Mouse (Mus musculus): ENCODE data around the gene Pde10a. TPM values are rescaled to one million over a fixed set of nuclear protein-coding genes. Genes with fewer than 3 reads are reported as not detected.

The Pde10a gene
- total RNA-seq, 1 experiment: 2.6 TPM

DNA sequence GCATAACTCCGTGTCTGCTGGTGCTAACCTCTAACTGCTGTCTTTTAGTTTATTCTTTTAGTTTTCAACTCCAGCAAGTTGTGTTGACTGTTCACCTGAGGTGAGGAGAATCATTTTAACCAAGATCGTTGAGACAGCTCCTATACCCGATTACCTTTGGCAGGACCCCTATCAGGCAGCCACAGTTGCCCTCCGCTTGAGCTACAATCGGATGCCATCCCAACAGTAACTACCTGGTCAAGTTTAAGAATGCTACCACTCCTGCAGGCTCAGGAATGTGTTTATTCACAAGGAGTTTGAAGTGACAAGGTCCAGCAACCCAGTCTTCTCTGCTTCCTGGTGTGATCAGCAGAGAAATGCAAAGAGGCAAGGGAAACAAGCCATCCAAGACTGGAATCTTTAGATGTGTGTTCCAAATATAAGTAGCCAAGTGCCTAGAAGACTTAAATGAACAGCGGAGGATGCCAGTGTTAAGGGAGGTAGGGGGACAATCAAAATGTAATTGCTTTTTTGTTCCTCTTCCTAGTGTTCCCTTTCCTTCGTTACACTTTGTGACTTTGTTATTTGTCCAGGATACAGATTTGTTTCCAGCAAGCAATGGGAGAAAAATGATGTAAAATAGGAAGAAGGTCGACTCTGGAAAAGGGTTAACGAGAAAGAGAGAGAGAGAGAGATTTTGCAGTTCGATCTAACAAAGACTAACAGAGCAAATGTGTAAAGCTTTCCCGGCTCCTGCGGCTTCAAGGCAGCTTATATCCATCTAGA, 273.5 kb downstream of the Pde10a start:
- Histone ChIP-seq H3K4me1 (ENCODE audit: control insufficient read depth in 2 of 2, insufficient read depth in 2 of 2, low read length in 2 of 2, poor library complexity in 1 of 2) (peaks cover 0 to 3% of the 10 kb centered on the region in 2 experiments; a peak in 1 of 4 replicates), H3K9ac (ENCODE audit: insufficient read depth, low read depth, low read length, poor library complexity, severe bottlenecking) (no peak overlapping the region), H3K9me3 (ENCODE audit: control insufficient read depth, insufficient read depth, low read depth, low read length) (no peaks in the 10 kb centered on the region), H3K27ac (ENCODE audit: insufficient read depth, low read depth, low read length, poor library complexity, severe bottlenecking) (no peak overlapping the region), H3K36me3 (ENCODE audit: control insufficient read depth, insufficient read depth, low read length, poor library complexity, severe bottlenecking) (no peaks in the 10 kb centered on the region), H3K4me3 (ENCODE audit: insufficient read depth in 1 of 2, low read depth in 1 of 2, low read length in 2 of 2, poor library complexity in 1 of 2, severe bottlenecking in 1 of 2) (no peak overlapping the region)
- DNase-seq (ENCODE audit: low read depth, low spot score): no peak
- TF ChIP-seq ZNF384 (IDR thresholded peaks at IDR 0.05; ENCODE audit: low read depth, low read length) (no peak), ZC3H11A (IDR thresholded peaks at IDR 0.05; ENCODE audit: borderline replicate concordance, low read depth, low read length) (no peak), MAFK (IDR thresholded peaks at IDR 0.05; ENCODE audit: insufficient read depth, low read depth, low read length) (no peak), HCFC1 (IDR thresholded peaks at IDR 0.05; ENCODE audit: borderline replicate concordance, insufficient read depth, low read length) (no peak), CHD2 (IDR thresholded peaks at IDR 0.05; ENCODE audit: low read depth, low read length) (no peak)
- in situ Hi-C loops (cut with MboI; ENCODE audit: low sequenced_read_pairs in 2 of 2, unreplicated experiment in 2 of 2): no loop called here

- DNase-seq (ENCODE audit: low read depth, low spot score): no peak
- Histone ChIP-seq H3K9me3 (ENCODE audit: control insufficient read depth, insufficient read depth, low read depth, low read length) (no peaks in the 10 kb centered on the region), H3K4me3 (ENCODE audit: insufficient read depth in 1 of 2, low read depth in 1 of 2, low read length in 2 of 2, poor library complexity in 1 of 2, severe bottlenecking in 1 of 2) (no peak overlapping the region), H3K4me1 (ENCODE audit: control insufficient read depth in 2 of 2, insufficient read depth in 2 of 2, low read length in 2 of 2, poor library complexity in 1 of 2) (peaks cover 0 to 3% of the 10 kb centered on the region in 2 experiments; a peak in 1 of 4 replicates), H3K36me3 (ENCODE audit: control insufficient read depth, insufficient read depth, low read length, poor library complexity, severe bottlenecking) (no peaks in the 10 kb centered on the region), H3K9ac (ENCODE audit: insufficient read depth, low read depth, low read length, poor library complexity, severe bottlenecking) (no peak overlapping the region), H3K27ac (ENCODE audit: insufficient read depth, low read depth, low read length, poor library complexity, severe bottlenecking) (no peak overlapping the region)
- in situ Hi-C loops (cut with MboI; ENCODE audit: low sequenced_read_pairs in 2 of 2, unreplicated experiment in 2 of 2): no loop called here
- TF ChIP-seq CHD2 (IDR thresholded peaks at IDR 0.05; ENCODE audit: low read depth, low read length) (no peak), MAFK (IDR thresholded peaks at IDR 0.05; ENCODE audit: insufficient read depth, low read depth, low read length) (no peak), HCFC1 (IDR thresholded peaks at IDR 0.05; ENCODE audit: borderline replicate concordance, insufficient read depth, low read length) (no peak), ZNF384 (IDR thresholded peaks at IDR 0.05; ENCODE audit: low read depth, low read length) (no peak), ZC3H11A (IDR thresholded peaks at IDR 0.05; ENCODE audit: borderline replicate concordance, low read depth, low read length) (no peak)
These were observed 274.1 kb downstream of the Pde10a start for GRCm38 (mm10) chr17:8799296-8799731.

DNA sequence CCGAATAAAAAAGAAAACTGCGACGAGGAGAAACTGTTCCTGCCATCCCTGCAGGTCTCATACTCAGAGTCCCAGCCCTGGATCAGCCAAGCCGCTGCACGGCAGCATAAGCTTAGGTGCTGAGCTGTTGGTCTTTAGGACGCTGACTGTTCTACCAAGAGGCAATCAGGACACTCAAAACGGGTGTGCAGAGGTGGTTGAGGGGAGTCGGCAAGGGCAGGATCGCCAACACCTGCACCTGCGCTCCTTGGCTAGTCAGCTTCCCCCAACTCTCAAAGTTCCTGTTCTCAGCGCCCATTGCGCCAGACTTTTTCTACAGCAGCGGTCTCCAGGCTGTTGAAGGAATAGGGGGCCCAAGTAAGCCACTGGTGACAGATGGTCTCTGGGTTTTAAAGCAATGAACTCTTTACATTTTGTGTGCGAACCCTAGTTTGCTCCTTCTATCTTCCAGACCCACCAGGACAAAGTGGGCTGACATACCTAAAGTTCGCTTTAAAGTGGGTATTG, 274.8 kb downstream of the Pde10a start:
- no peak overlapping the region for H3K27ac ChIP-seq (ENCODE audit: insufficient read depth, low read depth, low read length, poor library complexity, severe bottlenecking)
- in situ Hi-C loops (cut with MboI; ENCODE audit: low sequenced_read_pairs in 2 of 2, unreplicated experiment in 2 of 2): no loop called here
- TF ChIP-seq ZNF384 (IDR thresholded peaks at IDR 0.05; ENCODE audit: low read depth, low read length) (no peak), MAFK (IDR thresholded peaks at IDR 0.05; ENCODE audit: insufficient read depth, low read depth, low read length) (no peak), HCFC1 (IDR thresholded peaks at IDR 0.05; ENCODE audit: borderline replicate concordance, insufficient read depth, low read length) (no peak), CHD2 (IDR thresholded peaks at IDR 0.05; ENCODE audit: low read depth, low read length) (no peak), ZC3H11A (IDR thresholded peaks at IDR 0.05; ENCODE audit: borderline replicate concordance, low read depth, low read length) (no peak)
- H3K36me3 ChIP-seq (ENCODE audit: control insufficient read depth, insufficient read depth, low read length, poor library complexity, severe bottlenecking): no peaks in the 10 kb centered on the region
- peaks cover 0 to 3% of the 10 kb centered on the region in 2 experiments; a peak in 1 of 4 replicates for H3K4me1 ChIP-seq (ENCODE audit: control insufficient read depth in 2 of 2, insufficient read depth in 2 of 2, low read length in 2 of 2, poor library complexity in 1 of 2)
- H3K9ac ChIP-seq (ENCODE audit: insufficient read depth, low read depth, low read length, poor library complexity, severe bottlenecking): no peak overlapping the region
- no peaks in the 10 kb centered on the region for H3K9me3 ChIP-seq (ENCODE audit: control insufficient read depth, insufficient read depth, low read depth, low read length)
- no peak for DNase-seq (ENCODE audit: low read depth, low spot score)
- H3K4me3 ChIP-seq (ENCODE audit: insufficient read depth in 1 of 2, low read depth in 1 of 2, low read length in 2 of 2, poor library complexity in 1 of 2, severe bottlenecking in 1 of 2): peak overlapping the region in 1 of 2 experiments; percentile 63; a peak in 1 of 4 replicates

DNA sequence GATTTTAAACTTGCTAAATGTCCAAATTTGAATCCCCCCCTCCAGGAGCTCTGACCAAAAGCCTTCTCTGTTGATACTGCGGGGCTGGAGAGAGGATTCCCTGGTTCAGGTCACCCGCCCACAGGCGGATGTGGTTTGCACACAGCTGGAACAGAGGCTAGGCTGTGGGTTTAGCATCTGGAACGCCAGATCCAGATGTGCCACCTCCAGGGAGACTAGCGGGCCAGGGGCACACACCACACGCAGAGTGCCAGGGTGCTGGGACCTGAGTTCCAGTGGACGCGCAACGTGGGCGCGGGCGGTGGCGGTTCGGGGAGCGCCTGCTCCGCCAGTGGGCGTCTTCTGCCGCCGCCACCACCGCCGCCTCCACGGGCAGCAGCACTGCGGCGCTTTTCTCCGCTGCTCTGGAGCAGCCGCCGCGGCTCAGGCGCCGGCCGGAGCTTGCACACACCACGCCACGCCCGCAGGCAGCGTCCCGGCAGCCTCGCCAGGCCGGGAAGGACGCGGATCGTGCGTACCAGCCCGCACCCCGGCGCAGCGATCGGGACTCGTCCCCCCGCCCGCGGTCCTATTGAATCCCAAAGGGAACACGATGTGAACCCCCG, 275.4 kb downstream of the Pde10a start:
- H3K36me3 ChIP-seq (ENCODE audit: control insufficient read depth, insufficient read depth, low read length, poor library complexity, severe bottlenecking): no peaks in the 10 kb centered on the region
- no peak overlapping the region for H3K27ac ChIP-seq (ENCODE audit: insufficient read depth, low read depth, low read length, poor library complexity, severe bottlenecking)
- DNase-seq (ENCODE audit: low read depth, low spot score): no peak
- no peak for TF ChIP-seq CHD2 (IDR thresholded peaks at IDR 0.05; ENCODE audit: low read depth, low read length)
- no peak for TF ChIP-seq HCFC1 (IDR thresholded peaks at IDR 0.05; ENCODE audit: borderline replicate concordance, insufficient read depth, low read length)
- no peak for TF ChIP-seq ZNF384 (IDR thresholded peaks at IDR 0.05; ENCODE audit: low read depth, low read length)
- no peak for TF ChIP-seq MAFK (IDR thresholded peaks at IDR 0.05; ENCODE audit: insufficient read depth, low read depth, low read length)
- TF ChIP-seq ZC3H11A (IDR thresholded peaks at IDR 0.05; ENCODE audit: borderline replicate concordance, low read depth, low read length): no peak
- in situ Hi-C loops (cut with MboI; ENCODE audit: low sequenced_read_pairs in 2 of 2, unreplicated experiment in 2 of 2): no loop called here
- peak overlapping the region; percentile 63 to 71 for H3K4me3 ChIP-seq (ENCODE audit: insufficient read depth in 1 of 2, low read depth in 1 of 2, low read length in 2 of 2, poor library complexity in 1 of 2, severe bottlenecking in 1 of 2)
- H3K4me1 ChIP-seq (ENCODE audit: control insufficient read depth in 2 of 2, insufficient read depth in 2 of 2, low read length in 2 of 2, poor library complexity in 1 of 2): peaks cover 0 to 3% of the 10 kb centered on the region in 2 experiments; a peak in 1 of 4 replicates
- peak overlapping the region; percentile 33; the same call in 1 of the 2 replicates for H3K9ac ChIP-seq (ENCODE audit: insufficient read depth, low read depth, low read length, poor library complexity, severe bottlenecking)
- H3K9me3 ChIP-seq (ENCODE audit: control insufficient read depth, insufficient read depth, low read depth, low read length): no peaks in the 10 kb centered on the region

Measured in ES-E14 (cell line).